Mouse (Mus musculus) midbrain, postnatal 0 days (tissue): Measurements from ENCODE around the gene Xrcc5. TPM values are rescaled to one million over a fixed set of nuclear protein-coding genes. Genes with fewer than 3 reads are reported as not detected.

Experiments used
- ATAC-seq: fragments of 200-750 bp; cut with Nextera tagmentation; 2 replicates; pipeline ENCODE4 v1.8.0; 2017; ENCODE audit warnings: moderate number of reproducible peaks, mild to moderate bottlenecking, moderate TSS enrichment, moderate library complexity; ENCODE audit not compliant: low FRiP score
- DNase-seq: peaks from one replicate; pipeline ENCODE4 v3.0.0-alpha.2; 2015; ENCODE audit warnings: low spot score
- H3K27ac ChIP-seq: fragments of 300-500 bp; sonication (generic); 2 replicates; pipeline ENCODE4 v1.5.1; 2014; ENCODE audit warnings: low read depth, mild to moderate bottlenecking, low read length, mixed read lengths
- H3K27me3 ChIP-seq: fragments of 300-500 bp; sonication (generic); 2 replicates; pipeline ENCODE4 v1.6.1; 2014; ENCODE audit warnings: low read length, control low read depth, mixed read lengths; ENCODE audit not compliant: insufficient read depth
- H3K36me3 ChIP-seq: fragments of 300-500 bp; sonication (generic); 2 replicates; pipeline ENCODE4 v1.6.1; 2014; ENCODE audit warnings: low read length, control low read depth, mixed read lengths; ENCODE audit not compliant: insufficient read depth
- H3K4me1 ChIP-seq: fragments of 300-500 bp; sonication (generic); 2 replicates; pipeline ENCODE4 v1.6.1; 2014; ENCODE audit warnings: mild to moderate bottlenecking, control low read depth, antibody characterized with exemption, low read length, mixed read lengths; ENCODE audit not compliant: insufficient read depth
- H3K4me2 ChIP-seq: fragments of 300-500 bp; sonication (generic); 2 replicates; pipeline ENCODE4 v1.6.1; 2014; ENCODE audit warnings: low read depth, mild to moderate bottlenecking, low read length, mixed read lengths; ENCODE audit not compliant: poor library complexity, severe bottlenecking
- H3K4me3 ChIP-seq: fragments of 300-500 bp; sonication (generic); 2 replicates; pipeline ENCODE4 v1.5.1; 2014; ENCODE audit warnings: low read depth, mild to moderate bottlenecking, low read length, moderate library complexity
- H3K9ac ChIP-seq: fragments of 300-500 bp; sonication (generic); replicated peaks from 2 replicates; pipeline ENCODE4 v1.6.1; 2014; ENCODE audit warnings: mild to moderate bottlenecking, low read length, moderate library complexity, mixed read lengths; ENCODE audit not compliant: poor library complexity, severe bottlenecking
- H3K9me3 ChIP-seq: fragments of 300-500 bp; sonication (generic); 2 replicates; pipeline ENCODE4 v1.6.1; 2016; ENCODE audit warnings: low read length, control low read depth
- CTCF ChIP-seq: IDR thresholded peaks from 2 replicates; pipeline ENCODE4 v1.5.1; 2016; ENCODE audit warnings: antibody characterized with exemption, mild to moderate bottlenecking
- WGBS: fragments of 180-500 bp; shearing (Covaris S2); extraction: QIAGEN DNeasy Blood & Tissue Kit; methylation state at CpG from one replicate; pipeline ENCODE4 v1.1.7; 2014; 5-methylcytosine and 5-hydroxymethylcytosine counted together
- polyA plus RNA-seq: library from polyadenylated mRNA; unstranded; fragments of >200 nt; fragmentation: Nextera tagmentation; extraction: Ambion mirVana; gene quantifications from 2 replicates; pipeline ENCODE4 v1.2.1, GENCODE M21; 2015
- total RNA-seq: library from RNA; depleted of rRNA; stranded (reverse); fragments of >200 nt; gene quantifications from 2 replicates; pipeline ENCODE4 v1.2.3, GENCODE M21; 2014

Gene Xrcc5
- total and polyA plus RNA-seq, 2 experiments from 2014 or later = 8.3 to 11.1 TPM

- H3K4me1 ChIP-seq = no peaks in the 10 kb centered on the region
- no peaks in the 10 kb centered on the region for H3K36me3 ChIP-seq
- H3K4me3 ChIP-seq = no peak overlapping the region
- WGBS = 73% methylated on average over 1 of the region's 1 CpGs
- no peaks in the 10 kb centered on the region for H3K9me3 ChIP-seq
- H3K9ac ChIP-seq = no peak overlapping the region
- DNase-seq (peak; percentile 52), ATAC-seq (peak; percentile 72)
- no peak overlapping the region for H3K27ac ChIP-seq
- H3K27me3 ChIP-seq = no peaks in the 10 kb centered on the region
- TF ChIP-seq CTCF = no peak
- no peak overlapping the region for H3K4me2 ChIP-seq
These were observed 65.3 kb downstream of the Xrcc5 start for GRCm38 (mm10) chr1:72372512-72372911.

- Histone ChIP-seq H3K4me3 (no peak overlapping the region), H3K9me3 (no peaks in the 10 kb centered on the region), H3K27ac (no peak overlapping the region), H3K4me2 (no peak overlapping the region), H3K4me1 (no peaks in the 10 kb centered on the region), H3K36me3 (no peaks in the 10 kb centered on the region), H3K27me3 (no peaks in the 10 kb centered on the region), H3K9ac (no peak overlapping the region)
- no peak for ATAC-seq
- 94% methylated on average over 3 of the region's 3 CpGs for whole genome bisulfite sequencing
- no peak for TF ChIP-seq CTCF
- DNase-seq = no peak
These were observed 65.7 kb downstream of the Xrcc5 start for GRCm38 (mm10) chr1:72372913-72373312.

- H3K27ac ChIP-seq = no peak overlapping the region
- WGBS = 60% methylated on average over 6 of the region's 6 CpGs
- no peak overlapping the region for H3K4me2 ChIP-seq
- H3K9ac ChIP-seq = no peak overlapping the region
- ATAC-seq (no peak), DNase-seq (no peak)
- H3K9me3 ChIP-seq = no peaks in the 10 kb centered on the region
- H3K27me3 ChIP-seq = no peaks in the 10 kb centered on the region
- no peak for TF ChIP-seq CTCF
- no peaks in the 10 kb centered on the region for H3K4me1 ChIP-seq
- no peaks in the 10 kb centered on the region for H3K36me3 ChIP-seq
- no peak overlapping the region for H3K4me3 ChIP-seq
These were observed 66.4 kb downstream of the Xrcc5 start for GRCm38 (mm10) chr1:72373648-72374047.

GRCm38 (mm10) chr1:72374049-72374448 is 66.8 kb downstream of the Xrcc5 start:
- no peak for ATAC-seq
- Histone ChIP-seq H3K4me1 (no peaks in the 10 kb centered on the region), H3K27ac (no peak overlapping the region)

GRCm38 (mm10) chr1:72378151-72378550 is 70.9 kb downstream of the Xrcc5 start:
- H3K4me1 ChIP-seq = 0 out of 2 replicates have a peak, but pooled peaks cover 4% of the 10 kb centered on the region
- no peaks in the 10 kb centered on the region for H3K9me3 ChIP-seq
- ATAC-seq (no peak), DNase-seq (no peak)
- H3K4me3 ChIP-seq = no peak overlapping the region
- no peak for TF ChIP-seq CTCF
- H3K27me3 ChIP-seq = no peaks in the 10 kb centered on the region
- no peak overlapping the region for H3K9ac ChIP-seq
- H3K36me3 ChIP-seq = no peaks in the 10 kb centered on the region
- 84% methylated on average over 4 of the region's 4 CpGs for WGBS
- H3K27ac ChIP-seq = no peak overlapping the region
- H3K4me2 ChIP-seq = no peak overlapping the region

More at GRCm38 (mm10) chr1:72374049-72374448, 66.8 kb downstream of the Xrcc5 start:
- Histone ChIP-seq H3K36me3 (no peaks in the 10 kb centered on the region), H3K9ac (no peak overlapping the region), H3K27me3 (no peaks in the 10 kb centered on the region), H3K9me3 (no peaks in the 10 kb centered on the region), H3K4me2 (no peak overlapping the region), H3K4me3 (no peak overlapping the region)
- no peak for TF ChIP-seq CTCF
- WGBS = 58% methylated on average over 4 of the region's 4 CpGs
- no peak for DNase-seq

- DNase-seq (peak; percentile 48), ATAC-seq (no peak)
- Histone ChIP-seq H3K4me3 (no peak overlapping the region), H3K9me3 (no peaks in the 10 kb centered on the region), H3K27ac (peak overlapping the region; percentile 51), H3K9ac (no peak overlapping the region), H3K36me3 (no peaks in the 10 kb centered on the region), H3K27me3 (no peaks in the 10 kb centered on the region), H3K4me2 (no peak overlapping the region), H3K4me1 (0 out of 2 replicates have a peak, but pooled peaks cover 4% of the 10 kb centered on the region)
- no peak for TF ChIP-seq CTCF
- WGBS = 73% methylated on average over 11 of the region's 11 CpGs
These were observed 72.6 kb downstream of the Xrcc5 start for GRCm38 (mm10) chr1:72379752-72380353.
